ENCODE assay signal across 9 mouse cellular contexts in the genomic region with DNA sequence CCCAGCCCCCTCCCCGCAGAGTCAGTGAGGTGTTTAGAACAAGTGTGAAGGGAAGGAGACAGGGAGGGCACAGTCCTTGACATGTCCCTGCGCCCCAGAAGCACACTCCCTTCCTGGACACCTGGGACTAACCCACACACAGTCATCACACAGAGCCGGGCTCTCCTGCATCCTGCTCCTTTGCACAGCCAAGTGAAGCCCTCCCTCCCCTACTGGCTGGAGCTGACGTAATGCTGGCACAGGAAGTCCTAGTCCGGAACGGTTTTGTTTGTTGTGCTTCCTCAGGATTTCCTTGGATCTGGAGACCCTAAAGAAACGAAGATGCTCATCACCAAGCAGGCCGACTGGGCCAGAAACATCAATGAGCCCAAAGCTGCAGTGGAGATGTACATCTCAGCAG. TPM values are rescaled to one million over a fixed set of nuclear protein-coding genes. Genes with fewer than 3 reads are reported as not detected.
DNase-seq lines count a peak whose midpoint lies in the region; ATAC-seq and TF ChIP-seq lines count a peak whose summit lies in the region.
"Had no signal": no experiment of that assay in that cellular context is flagged by ENCODE, and none has a peak within 500 bp of the region (broad histone marks: within the 10 kb centered on the region; RNA-seq: fewer than 3 reads in every experiment).

No protein-coding gene starts in this region.

- H3K4me3 ChIP-seq in intestine, embryonic 14.5 days (ENCODE audit: low read depth, low read length): no peak overlapping the region
- H3K4me3 ChIP-seq in intestine, postnatal 0 days (ENCODE audit: low read depth, low read length): no peak overlapping the region
- no peak overlapping the region for H3K4me3 ChIP-seq in heart, embryonic 13.5 days
- H3K4me3 ChIP-seq in stomach, embryonic 15.5 days (replicated peaks): no peak overlapping the region
- H3K4me3 ChIP-seq in forebrain, embryonic 11.5 days (ENCODE audit: low read depth, low read length): no peak overlapping the region

- DNase-seq in intestine, embryonic 14.5 days (ENCODE audit: low spot score): no peak
- DNase-seq in kidney, postnatal 4 days: peak; percentile 69 to 81
- no peak for DNase-seq in right cerebral cortex, adult 2 months (ENCODE audit: low spot score in 2 of 2)
- DNase-seq in forebrain, embryonic 11.5 days (ENCODE audit: low spot score): no peak

- WGBS in intestine, embryonic 14.5 days: 54% methylated on average over 8 of the region's 8 CpGs
- WGBS in intestine, postnatal 0 days: 66% methylated on average over 8 of the region's 8 CpGs
- WGBS in heart, embryonic 13.5 days: 52% methylated on average over 8 of the region's 8 CpGs
- WGBS in stomach, embryonic 15.5 days: 51% methylated on average over 8 of the region's 8 CpGs
- 84% methylated on average over 8 of the region's 8 CpGs for WGBS in forebrain, embryonic 11.5 days

- 0 out of 2 replicates have a peak, but pooled peaks cover 10% of the 10 kb centered on the region for H3K4me1 ChIP-seq in intestine, embryonic 14.5 days (replicated peaks; ENCODE audit: control insufficient read depth, insufficient read depth, low read length)
- 0 out of 2 replicates have a peak, but pooled peaks cover 4% of the 10 kb centered on the region for H3K4me1 ChIP-seq in intestine, postnatal 0 days (replicated peaks; ENCODE audit: control insufficient read depth, insufficient read depth, low read length)
- H3K4me1 ChIP-seq in heart, embryonic 13.5 days: peaks cover 73% of the 10 kb centered on the region
- no peaks in the 10 kb centered on the region for H3K4me1 ChIP-seq in stomach, embryonic 15.5 days
- peaks cover 2% of the 10 kb centered on the region; the same call in 1 of the 2 replicates for H3K4me1 ChIP-seq in forebrain, embryonic 11.5 days (replicated peaks; ENCODE audit: control insufficient read depth, insufficient read depth, low read length)

- no peak for ATAC-seq in intestine, embryonic 14.5 days (replicated peaks; ENCODE audit: low FRiP score, low TSS enrichment, low read depth)
- ATAC-seq in intestine, postnatal 0 days: no peak
- ATAC-seq in heart, embryonic 13.5 days (ENCODE audit: extremely low read depth, insufficient number of reproducible peaks, low FRiP score, low TSS enrichment): peak; percentile 32; the same call in 1 of the 2 replicates
- ATAC-seq in stomach, embryonic 15.5 days (ENCODE audit: insufficient read depth, low FRiP score, low read depth): peak; percentile 54; the same call in 1 of the 2 replicates
- no peak for ATAC-seq in erythroblast, adult 5-6 weeks (replicated peaks; ENCODE audit: low FRiP score, poor library complexity, severe bottlenecking)
- ATAC-seq in forebrain, embryonic 11.5 days (replicated peaks; ENCODE audit: low FRiP score): no peak
- ATAC-seq: Patski had no signal

- no peak for TF ChIP-seq CTCF in intestine, postnatal 0 days (IDR thresholded peaks at IDR 0.05; ENCODE audit: low read depth)

- no peaks in the 10 kb centered on the region for H3K9me3 ChIP-seq in intestine, embryonic 14.5 days (ENCODE audit: control insufficient read depth, low read length)
- no peaks in the 10 kb centered on the region for H3K9me3 ChIP-seq in intestine, postnatal 0 days (ENCODE audit: control insufficient read depth)
- no peaks in the 10 kb centered on the region for H3K9me3 ChIP-seq in heart, embryonic 13.5 days
- H3K9me3 ChIP-seq in stomach, embryonic 15.5 days: no peaks in the 10 kb centered on the region
- H3K9me3 ChIP-seq in forebrain, embryonic 11.5 days (ENCODE audit: control insufficient read depth, low read length): no peaks in the 10 kb centered on the region

- H3K27ac ChIP-seq in intestine, embryonic 14.5 days (ENCODE audit: low read depth): peak overlapping the region; percentile 51; the same call in 1 of the 2 replicates
- no peak overlapping the region for H3K27ac ChIP-seq in intestine, postnatal 0 days (ENCODE audit: low read depth, low read length)
- peak overlapping the region; percentile 64 for H3K27ac ChIP-seq in heart, embryonic 13.5 days (replicated peaks)
- peak overlapping the region; percentile 48 for H3K27ac ChIP-seq in stomach, embryonic 15.5 days
- no peak overlapping the region for H3K27ac ChIP-seq in forebrain, embryonic 11.5 days (ENCODE audit: low read depth, low read length)

- no peak overlapping the region for H3K4me2 ChIP-seq in intestine, embryonic 14.5 days (ENCODE audit: low read length)
- no peak overlapping the region for H3K4me2 ChIP-seq in intestine, postnatal 0 days (replicated peaks; ENCODE audit: low read depth)
- peak overlapping the region; percentile 12; the same call in 1 of the 2 replicates for H3K4me2 ChIP-seq in heart, embryonic 13.5 days
- H3K4me2 ChIP-seq in stomach, embryonic 15.5 days: no peak overlapping the region
- no peak overlapping the region for H3K4me2 ChIP-seq in forebrain, embryonic 11.5 days (ENCODE audit: low read depth, low read length, severe bottlenecking)

- no peak overlapping the region for H3K9ac ChIP-seq in intestine, embryonic 14.5 days (ENCODE audit: low read length)
- H3K9ac ChIP-seq in intestine, postnatal 0 days (ENCODE audit: low read depth, low read length): no peak overlapping the region
- H3K9ac ChIP-seq in heart, embryonic 13.5 days: no peak overlapping the region
- H3K9ac ChIP-seq in stomach, embryonic 15.5 days: no peak overlapping the region
- no peak overlapping the region for H3K9ac ChIP-seq in forebrain, embryonic 11.5 days (ENCODE audit: low read length)

- H3K27me3 ChIP-seq in intestine, embryonic 14.5 days (replicated peaks; ENCODE audit: control insufficient read depth, insufficient read depth, low read length): no peaks in the 10 kb centered on the region
- H3K27me3 ChIP-seq in intestine, postnatal 0 days (replicated peaks; ENCODE audit: control insufficient read depth, insufficient read depth, low read length): no peaks in the 10 kb centered on the region
- no peaks in the 10 kb centered on the region for H3K27me3 ChIP-seq in heart, embryonic 13.5 days (replicated peaks)
- no peaks in the 10 kb centered on the region for H3K27me3 ChIP-seq in stomach, embryonic 15.5 days (replicated peaks)
- no peaks in the 10 kb centered on the region for H3K27me3 ChIP-seq in forebrain, embryonic 11.5 days (ENCODE audit: control insufficient read depth, insufficient read depth, low read length)
- H3K27me3 ChIP-seq: Patski had no signal

- H3K36me3 ChIP-seq in intestine, embryonic 14.5 days (ENCODE audit: control insufficient read depth, insufficient read depth, low read length): peaks cover 13% of the 10 kb centered on the region; the same call in 1 of the 2 replicates
- no peaks in the 10 kb centered on the region for H3K36me3 ChIP-seq in intestine, postnatal 0 days (ENCODE audit: control insufficient read depth, insufficient read depth)
- H3K36me3 ChIP-seq in heart, embryonic 13.5 days: peaks cover 22% of the 10 kb centered on the region
- peaks cover 9% of the 10 kb centered on the region; the same call in 1 of the 2 replicates for H3K36me3 ChIP-seq in stomach, embryonic 15.5 days
- H3K36me3 ChIP-seq in forebrain, embryonic 11.5 days (ENCODE audit: control insufficient read depth, insufficient read depth, low read length): no peaks in the 10 kb centered on the region

RNA-seq across cellular contexts. Expression of gene Rho, which starts 21.6 kb away (rescaled TPM):
- 0.07 TPM in 1 of 2 replicates, not detected in the other for polyA plus RNA-seq in intestine, embryonic 14.5 days (2014; fragmentation: Nextera tagmentation; extraction: Ambion mirVana)
- polyA plus RNA-seq in intestine, postnatal 0 days (2015; fragmentation: Nextera tagmentation; extraction: Ambion mirVana): 0.16 TPM in 1 of 2 replicates, not detected in the other
- 0.08 TPM in 1 of 2 replicates, not detected in the other for polyA plus RNA-seq in heart, embryonic 13.5 days (2015; fragmentation: Nextera tagmentation; extraction: Ambion mirVana)
- polyA plus RNA-seq in stomach, embryonic 15.5 days (2015; fragmentation: Nextera tagmentation; extraction: Ambion mirVana): 0.15 and 0.31 TPM in 2 replicates
- total RNA-seq in erythroblast, adult 5-6 weeks (2015; ENCODE audit: low replicate concordance): not detected in 2 replicates
- total RNA-seq in erythroblast, adult 5-6 weeks (2017; ENCODE audit: low replicate concordance): 0.09 TPM in 1 of 2 replicates, not detected in the other
- polyA plus RNA-seq in forebrain, embryonic 11.5 days (2014; fragmentation: Nextera tagmentation; extraction: Ambion mirVana): 0.09 TPM in 2 replicates

RNA-seq across cellular contexts. Expression of gene H1foo, which starts 34.8 kb away (rescaled TPM):
- polyA plus RNA-seq in intestine, embryonic 14.5 days (2014; fragmentation: Nextera tagmentation; extraction: Ambion mirVana): not detected in 2 replicates
- not detected in 2 replicates for polyA plus RNA-seq in intestine, postnatal 0 days (2015; fragmentation: Nextera tagmentation; extraction: Ambion mirVana)
- not detected in 2 replicates for polyA plus RNA-seq in heart, embryonic 13.5 days (2015; fragmentation: Nextera tagmentation; extraction: Ambion mirVana)
- not detected in 2 replicates for polyA plus RNA-seq in stomach, embryonic 15.5 days (2015; fragmentation: Nextera tagmentation; extraction: Ambion mirVana)
- not detected in 2 replicates for total RNA-seq in erythroblast, adult 5-6 weeks (2015; ENCODE audit: low replicate concordance)
- total RNA-seq in erythroblast, adult 5-6 weeks (2017; ENCODE audit: low replicate concordance): not detected in 2 replicates
- not detected in 2 replicates for polyA plus RNA-seq in forebrain, embryonic 11.5 days (2014; fragmentation: Nextera tagmentation; extraction: Ambion mirVana)
- polyA plus RNA-seq: Patski had no signal

RNA-seq across cellular contexts. Expression of gene Ift122, which starts 56.7 kb away (rescaled TPM):
- 18.4 and 21.5 TPM in 2 replicates for polyA plus RNA-seq in intestine, embryonic 14.5 days (2014; fragmentation: Nextera tagmentation; extraction: Ambion mirVana)
- polyA plus RNA-seq in intestine, postnatal 0 days (2015; fragmentation: Nextera tagmentation; extraction: Ambion mirVana): 3.0 and 3.1 TPM in 2 replicates
- polyA plus RNA-seq in heart, embryonic 13.5 days (2015; fragmentation: Nextera tagmentation; extraction: Ambion mirVana): 21.2 and 21.4 TPM in 2 replicates
- 18.8 and 18.9 TPM in 2 replicates for polyA plus RNA-seq in stomach, embryonic 15.5 days (2015; fragmentation: Nextera tagmentation; extraction: Ambion mirVana)
- total RNA-seq in erythroblast, adult 5-6 weeks (2015; ENCODE audit: low replicate concordance): 0.42 TPM in 1 of 2 replicates, not detected in the other
- 3.7 TPM in 1 of 2 replicates, not detected in the other for total RNA-seq in erythroblast, adult 5-6 weeks (2017; ENCODE audit: low replicate concordance)
- polyA plus RNA-seq in forebrain, embryonic 11.5 days (2014; fragmentation: Nextera tagmentation; extraction: Ambion mirVana): 29.0 and 29.6 TPM in 2 replicates

RNA-seq across cellular contexts. Expression of gene Mbd4, which starts 56.8 kb away (rescaled TPM):
- 14.7 and 18.4 TPM in 2 replicates for polyA plus RNA-seq in intestine, embryonic 14.5 days (2014; fragmentation: Nextera tagmentation; extraction: Ambion mirVana)
- 3.4 and 3.5 TPM in 2 replicates for polyA plus RNA-seq in intestine, postnatal 0 days (2015; fragmentation: Nextera tagmentation; extraction: Ambion mirVana)
- 8.7 and 10.4 TPM in 2 replicates for polyA plus RNA-seq in heart, embryonic 13.5 days (2015; fragmentation: Nextera tagmentation; extraction: Ambion mirVana)
- polyA plus RNA-seq in stomach, embryonic 15.5 days (2015; fragmentation: Nextera tagmentation; extraction: Ambion mirVana): 15.4 and 19.4 TPM in 2 replicates
- 1.7 and 2.7 TPM in 2 replicates for total RNA-seq in erythroblast, adult 5-6 weeks (2015; ENCODE audit: low replicate concordance)
- total RNA-seq in erythroblast, adult 5-6 weeks (2017; ENCODE audit: low replicate concordance): 9.9 and 13.4 TPM in 2 replicates
- polyA plus RNA-seq in forebrain, embryonic 11.5 days (2014; fragmentation: Nextera tagmentation; extraction: Ambion mirVana): 32.0 and 37.5 TPM in 2 replicates

Comparison
In these comparisons a context has a peak if more than half of its experiments do, and no peak if none do; other contexts are left out.
1. H3K27ac ChIP-seq: peak in intestine, embryonic 14.5 days (single experiment), heart, embryonic 13.5 days (single experiment) and stomach, embryonic 15.5 days (single experiment); none in intestine, postnatal 0 days (single experiment) and forebrain, embryonic 11.5 days (single experiment).
2. ATAC-seq: peak in heart, embryonic 13.5 days (single experiment) and stomach, embryonic 15.5 days (single experiment); none in intestine, embryonic 14.5 days (single experiment), intestine, postnatal 0 days (single experiment), erythroblast, adult 5-6 weeks (single experiment) and forebrain, embryonic 11.5 days (single experiment).
3. DNase-seq: peak in kidney, postnatal 4 days (2 of 2); none in intestine, embryonic 14.5 days (single experiment), right cerebral cortex, adult 2 months (0 of 2) and forebrain, embryonic 11.5 days (single experiment).